Mouse (Mus musculus): ENCODE data around the gene Esrp2. TPM values are rescaled to one million over a fixed set of nuclear protein-coding genes. Genes with fewer than 3 reads are reported as not detected.

Gene Esrp2
- polyA plus RNA-seq, 1 experiment from 2014 or later, result 11.3 TPM

DNA sequence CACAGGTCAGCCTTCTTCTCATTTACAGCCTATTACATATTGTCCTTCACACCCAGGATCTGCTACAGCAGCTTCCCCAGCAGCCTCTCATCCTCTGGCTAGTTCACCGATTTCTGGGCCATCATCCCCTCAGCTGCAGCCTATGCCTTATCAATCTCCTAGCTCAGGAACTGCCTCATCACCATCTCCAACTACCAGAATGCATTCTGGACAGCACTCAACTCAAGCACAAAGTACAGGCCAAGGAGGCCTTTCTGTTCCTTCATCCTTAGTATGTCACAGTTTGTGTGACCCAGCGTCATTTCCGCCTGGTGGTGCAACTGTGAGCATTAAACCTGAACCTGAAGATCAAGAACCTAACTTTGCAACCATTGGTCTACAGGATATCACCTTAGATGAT, 28.0 kb downstream of the Esrp2 start:
- H3K4me3 ChIP-seq, result no peak overlapping the region
- H3K9ac ChIP-seq, result no peak overlapping the region
- H3K36me3 ChIP-seq, result peaks cover 38% of the 10 kb centered on the region
- no peak overlapping the region for H3K27ac ChIP-seq
- H3K4me2 ChIP-seq (replicated peaks), result no peak overlapping the region
- H3K4me1 ChIP-seq, result no peaks in the 10 kb centered on the region
- no peak for ATAC-seq (ENCODE audit: insufficient number of reproducible peaks, insufficient read depth, low FRiP score, low TSS enrichment)
- 92% methylated on average over 3 of the region's 3 CpGs for WGBS
- no peaks in the 10 kb centered on the region for H3K27me3 ChIP-seq
- H3K9me3 ChIP-seq, result no peaks in the 10 kb centered on the region

DNA sequence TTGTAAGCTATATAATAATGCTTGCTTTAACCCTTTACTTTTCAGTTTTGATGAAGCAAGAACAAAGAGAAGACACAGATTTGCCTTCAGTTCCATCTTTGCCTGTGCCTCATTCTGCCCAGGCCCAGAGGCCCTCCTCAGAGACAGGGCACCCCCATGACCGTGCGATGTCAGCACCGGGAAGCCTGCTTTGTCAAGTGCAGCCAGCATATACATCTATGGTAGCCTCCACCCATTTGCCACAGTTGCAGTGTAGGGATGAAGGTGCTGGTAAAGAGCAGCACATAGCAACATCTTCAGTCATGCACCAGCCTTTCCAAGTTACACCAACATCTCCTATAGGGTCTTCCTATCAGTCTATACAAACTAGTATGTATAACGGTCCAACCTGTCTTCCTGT, 28.7 kb downstream of the Esrp2 start:
- no peak overlapping the region for H3K9ac ChIP-seq
- H3K27ac ChIP-seq, result no peak overlapping the region
- no peak for ATAC-seq (ENCODE audit: insufficient number of reproducible peaks, insufficient read depth, low FRiP score, low TSS enrichment)
- no peak overlapping the region for H3K4me3 ChIP-seq
- H3K4me2 ChIP-seq (replicated peaks), result no peak overlapping the region
- H3K36me3 ChIP-seq, result peaks cover 42% of the 10 kb centered on the region
- no peaks in the 10 kb centered on the region for H3K4me1 ChIP-seq
- no peaks in the 10 kb centered on the region for H3K27me3 ChIP-seq
- no peaks in the 10 kb centered on the region for H3K9me3 ChIP-seq
- 93% methylated on average over 4 of the region's 4 CpGs for WGBS

DNA sequence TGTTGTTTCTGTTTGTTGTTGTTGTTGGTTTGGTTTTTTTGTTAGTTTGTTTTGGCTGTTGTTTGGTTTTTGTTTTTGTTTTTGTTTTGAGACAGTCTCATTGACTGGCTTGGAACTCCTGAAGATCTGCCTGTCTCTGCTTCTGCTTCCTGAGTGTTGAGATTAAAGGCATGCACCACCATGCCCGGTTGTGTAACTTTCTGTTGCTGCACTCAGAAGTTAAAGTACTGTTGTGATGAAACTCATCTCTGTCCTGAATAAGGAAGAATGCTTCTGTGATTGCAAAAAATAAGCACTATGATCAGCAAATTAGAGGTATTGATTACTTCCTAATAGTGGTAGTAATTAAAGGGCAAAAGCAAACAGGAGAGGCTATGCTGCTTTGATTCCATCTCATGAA, 30.6 kb downstream of the Esrp2 start:
- H3K36me3 ChIP-seq, result peaks cover 36% of the 10 kb centered on the region
- 98% methylated on average over 1 of the region's 1 CpGs for WGBS

DNA sequence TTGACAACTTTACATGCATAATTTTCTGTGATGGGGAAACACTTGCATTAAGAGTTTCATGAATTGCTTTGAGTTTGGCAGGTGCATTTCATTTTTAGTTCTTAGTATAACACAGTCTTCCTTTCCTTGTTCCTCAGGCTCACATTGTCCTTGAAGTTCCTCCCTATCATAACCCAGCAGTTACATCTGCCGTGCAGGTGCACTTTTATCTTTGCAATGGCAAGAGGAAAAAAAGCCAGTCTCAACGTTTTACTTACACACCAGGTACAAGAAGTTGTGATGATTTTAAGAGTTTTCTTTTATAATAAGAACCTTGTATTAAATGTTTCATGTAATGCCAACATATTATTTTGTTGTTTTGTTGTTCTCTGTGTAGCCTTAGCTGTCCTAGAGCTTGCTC, 32.9 kb downstream of the Esrp2 start:
- no peak overlapping the region for H3K4me2 ChIP-seq (replicated peaks)
- no peaks in the 10 kb centered on the region for H3K27me3 ChIP-seq
- H3K4me3 ChIP-seq, result no peak overlapping the region
- H3K4me1 ChIP-seq, result no peaks in the 10 kb centered on the region
- no peaks in the 10 kb centered on the region for H3K9me3 ChIP-seq
- no peak overlapping the region for H3K9ac ChIP-seq
- H3K27ac ChIP-seq, result no peak overlapping the region
- WGBS, result 88% methylated on average over 2 of the region's 2 CpGs
- no peak for ATAC-seq (ENCODE audit: insufficient number of reproducible peaks, insufficient read depth, low FRiP score, low TSS enrichment)
- H3K36me3 ChIP-seq, result peaks cover 34% of the 10 kb centered on the region

More for the DNA sequence above, 30.6 kb downstream of the Esrp2 start:
- no peaks in the 10 kb centered on the region for H3K27me3 ChIP-seq
- no peaks in the 10 kb centered on the region for H3K4me1 ChIP-seq
- no peak overlapping the region for H3K27ac ChIP-seq
- ATAC-seq (ENCODE audit: insufficient number of reproducible peaks, insufficient read depth, low FRiP score, low TSS enrichment), result no peak
- no peaks in the 10 kb centered on the region for H3K9me3 ChIP-seq
- no peak overlapping the region for H3K4me2 ChIP-seq (replicated peaks)
- H3K9ac ChIP-seq, result no peak overlapping the region
- no peak overlapping the region for H3K4me3 ChIP-seq

DNA sequence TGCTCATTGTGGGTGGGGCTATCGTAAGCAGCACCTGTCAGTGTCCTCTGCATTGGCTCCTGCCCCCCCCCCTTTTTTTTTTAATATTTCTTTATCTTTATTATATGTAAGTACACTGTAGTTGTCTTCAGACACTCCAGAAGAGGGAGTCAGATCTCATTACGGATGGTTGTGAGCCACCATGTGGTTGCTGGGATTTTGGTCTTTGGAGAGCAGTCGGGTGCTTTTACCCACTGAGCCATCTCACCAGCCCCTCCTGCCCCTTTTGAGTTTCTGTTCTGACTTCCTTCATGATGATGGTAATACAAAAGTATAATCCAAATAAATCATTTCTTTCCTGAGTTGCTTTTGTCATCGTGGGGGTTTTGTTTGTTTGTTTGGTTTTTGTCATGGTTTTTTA, 34.5 kb downstream of the Esrp2 start:
- Histone ChIP-seq H3K27me3 (no peaks in the 10 kb centered on the region), H3K4me1 (no peaks in the 10 kb centered on the region), H3K4me3 (no peak overlapping the region), H3K4me2 (replicated peaks) (no peak overlapping the region), H3K9me3 (no peaks in the 10 kb centered on the region), H3K27ac (no peak overlapping the region), H3K9ac (no peak overlapping the region), H3K36me3 (peaks cover 24% of the 10 kb centered on the region)
- 89% methylated on average over 4 of the region's 4 CpGs for WGBS
- no peak for ATAC-seq (ENCODE audit: insufficient number of reproducible peaks, insufficient read depth, low FRiP score, low TSS enrichment)

Other genes with a start within 250 kb of the Esrp2 start
- 0.65 and 1.1 TPM in 2 replicates for gene Nrn1l, start 243.4 kb downstream of the Esrp2 start, polyA plus RNA-seq (2016; fragmentation: Nextera tagmentation; extraction: Ambion mirVana)
- gene Pskh1, start 236.5 kb downstream of the Esrp2 start, polyA plus RNA-seq (2016; fragmentation: Nextera tagmentation; extraction: Ambion mirVana), result 42.5 and 44.8 TPM in 2 replicates
- 1.9 and 2.2 TPM in 2 replicates for gene Ctrl, start 203.1 kb downstream of the Esrp2 start, polyA plus RNA-seq (2016; fragmentation: Nextera tagmentation; extraction: Ambion mirVana)
- 22.9 and 31.7 TPM in 2 replicates for gene Psmb10, start 198.5 kb downstream of the Esrp2 start, polyA plus RNA-seq (2016; fragmentation: Nextera tagmentation; extraction: Ambion mirVana)
- gene Lcat, start 193.6 kb downstream of the Esrp2 start, polyA plus RNA-seq (2016; fragmentation: Nextera tagmentation; extraction: Ambion mirVana), result 2.3 and 3.0 TPM in 2 replicates
- gene Slc12a4, start 170.9 kb downstream of the Esrp2 start, polyA plus RNA-seq (2016; fragmentation: Nextera tagmentation; extraction: Ambion mirVana), result 44.3 and 48.2 TPM in 2 replicates
- gene Dpep3, start 157.5 kb downstream of the Esrp2 start, polyA plus RNA-seq (2016; fragmentation: Nextera tagmentation; extraction: Ambion mirVana), result not detected in 2 replicates
- gene Dus2, start 145.6 kb downstream of the Esrp2 start, polyA plus RNA-seq (2016; fragmentation: Nextera tagmentation; extraction: Ambion mirVana), result 25.3 and 26.6 TPM in 2 replicates
- gene Dpep2nb, start 131.0 kb downstream of the Esrp2 start, polyA plus RNA-seq (2016; fragmentation: Nextera tagmentation; extraction: Ambion mirVana), result not detected in 2 replicates
- gene Ddx28, start 125.1 kb downstream of the Esrp2 start, polyA plus RNA-seq (2016; fragmentation: Nextera tagmentation; extraction: Ambion mirVana), result 21.6 and 22.6 TPM in 2 replicates
- 7.8 and 9.3 TPM in 2 replicates for gene Nfatc3, start 78.1 kb downstream of the Esrp2 start, polyA plus RNA-seq (2016; fragmentation: Nextera tagmentation; extraction: Ambion mirVana)
- gene Pla2g15, start 13.4 kb upstream of the Esrp2 start, polyA plus RNA-seq (2016; fragmentation: Nextera tagmentation; extraction: Ambion mirVana), result 18.2 and 18.4 TPM in 2 replicates
- gene Slc7a6, start 31.9 kb upstream of the Esrp2 start, polyA plus RNA-seq (2016; fragmentation: Nextera tagmentation; extraction: Ambion mirVana), result 52.8 and 66.5 TPM in 2 replicates
- gene Slc7a6os, start 74.0 kb upstream of the Esrp2 start, polyA plus RNA-seq (2016; fragmentation: Nextera tagmentation; extraction: Ambion mirVana), result 41.7 and 43.4 TPM in 2 replicates
- 56.9 and 57.3 TPM in 2 replicates for gene Prmt7, start 74.0 kb upstream of the Esrp2 start, polyA plus RNA-seq (2016; fragmentation: Nextera tagmentation; extraction: Ambion mirVana)
- 4.3 and 4.4 TPM in 2 replicates for gene Smpd3, start 201.0 kb upstream of the Esrp2 start, polyA plus RNA-seq (2016; fragmentation: Nextera tagmentation; extraction: Ambion mirVana)